Mouse (Mus musculus) G1E (cell line): ENCODE results near the gene Zfp141. TPM values are rescaled to one million over a fixed set of nuclear protein-coding genes. Genes with fewer than 3 reads are reported as not detected.
"Not testable (repeated sequence)": the region's sequence is repeated elsewhere in the genome, so short reads cannot be mapped to it uniquely, and the experiment has no call there.

ENCODE experiments used
- ATAC-seq: 2 replicates; pipeline ENCODE4 v1.8.0; 2016; ENCODE audit warnings: mild to moderate bottlenecking; ENCODE audit not compliant: insufficient number of reproducible peaks, poor library complexity, low FRiP score, severe bottlenecking; ENCODE audit errors: extremely low read depth
- DNase-seq: peaks from one replicate; pipeline ENCODE4 v3.0.0; 2012; ENCODE audit warnings: low spot score
- H3K27me3 ChIP-seq: 2 replicates; pipeline ENCODE4 v1.6.1; 2012; ENCODE audit warnings: mild to moderate bottlenecking, low read length, inconsistent platforms; ENCODE audit not compliant: insufficient read depth
- H3K36me3 ChIP-seq: replicated peaks from 2 replicates; pipeline ENCODE3; 2012; ENCODE audit warnings: mild to moderate bottlenecking, inconsistent platforms
- H3K4me1 ChIP-seq: 2 replicates; pipeline ENCODE4 v1.6.1; 2012; ENCODE audit warnings: low read depth, low read length, inconsistent platforms, mixed read lengths; ENCODE audit not compliant: insufficient read depth
- H3K4me3 ChIP-seq: 2 replicates; pipeline ENCODE4 v1.5.1; 2012; ENCODE audit warnings: low read depth, mild to moderate bottlenecking, inconsistent platforms, low read length, moderate library complexity, mixed read lengths
- H3K9me3 ChIP-seq: replicated peaks from 2 replicates; pipeline ENCODE4 v1.6.1; 2012; ENCODE audit warnings: inconsistent platforms
- CTCF ChIP-seq: IDR thresholded peaks from 2 replicates; pipeline ENCODE4 v1.5.1; 2012; ENCODE audit warnings: low read depth, low read length, inconsistent platforms, mixed read lengths
- GATA1 ChIP-seq: IDR thresholded peaks from 2 replicates; pipeline ENCODE4 v1.6.1; 2012; ENCODE audit warnings: borderline replicate concordance, low read length, inconsistent platforms, mixed read lengths
- GATA2 ChIP-seq: IDR thresholded peaks from 2 replicates; pipeline ENCODE4 v1.6.1; 2012; ENCODE audit warnings: low read depth, low read length, inconsistent platforms, borderline replicate concordance
- POLR2AphosphoS5 ChIP-seq: IDR thresholded peaks from 2 replicates; pipeline ENCODE4 v1.6.1; 2012; ENCODE audit warnings: low read depth, low read length, inconsistent platforms; ENCODE audit not compliant: insufficient replicate concordance
- TAL1 ChIP-seq: conservative IDR thresholded peaks from 2 replicates; pipeline ENCODE4 v1.6.1; 2012; ENCODE audit warnings: low read depth, low read length, inconsistent platforms, mixed read lengths
- polyA plus RNA-seq: library from polyadenylated mRNA; stranded (reverse); fragments of >175 nt; gene quantifications from 2 replicates; pipeline ENCODE4 v1.2.3, GENCODE M21; 2012
- total RNA-seq, 2 experiments: library from RNA; stranded (forward) in 1 of 2; stranded (reverse) in 1 of 2; fragments of 200-1000 nt in 1 of 2; fragments of >200 nt in 1 of 2; fragmentation: Nextera tagmentation in 1 of 2; gene quantifications; 2 replicates each; pipeline ENCODE4 v1.2.3; 2014 to 2017

Zfp141 gene
- 33.8 and 39.0 TPM in 2 replicates for total RNA-seq (2014; fragmentation: Nextera tagmentation)
- total RNA-seq (2017) = 25.9 and 30.8 TPM in 2 replicates
- polyA plus RNA-seq = 2.4 and 3.0 TPM in 2 replicates

DNA sequence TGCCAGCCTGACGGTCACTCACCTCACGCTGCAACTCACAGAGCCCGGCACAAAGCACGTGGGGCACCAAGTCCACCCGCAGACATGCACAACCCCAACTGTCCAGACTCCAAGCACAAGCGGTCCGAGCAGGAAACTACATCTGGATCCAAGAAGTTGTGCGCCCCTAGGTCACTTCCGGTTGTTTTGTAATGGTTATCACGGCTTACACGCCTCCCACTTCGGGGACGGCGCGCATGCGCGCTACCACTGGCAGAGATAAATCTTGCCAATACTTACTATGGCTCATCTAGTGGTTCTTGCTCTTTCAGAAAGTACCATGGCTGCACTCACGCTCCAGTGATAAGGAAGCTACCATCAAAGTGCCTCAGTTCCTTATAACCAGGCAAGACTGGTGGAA is at the start of gene Zfp141:
Gene Zfp141 (minus strand): TSS at position 153 of the 400 bp plus-strand sequence.
- peak within 1 kb of the TSS; percentile 78 for H3K4me3 ChIP-seq
- H3K4me1 ChIP-seq, H3K27me3 ChIP-seq, H3K9me3 ChIP-seq: not testable (repeated sequence)
- DNase-seq = peak; percentile 35
- peaks cover 13% of the 10 kb centered on the region for H3K36me3 ChIP-seq
- ATAC-seq = peak; percentile 94

DNA sequence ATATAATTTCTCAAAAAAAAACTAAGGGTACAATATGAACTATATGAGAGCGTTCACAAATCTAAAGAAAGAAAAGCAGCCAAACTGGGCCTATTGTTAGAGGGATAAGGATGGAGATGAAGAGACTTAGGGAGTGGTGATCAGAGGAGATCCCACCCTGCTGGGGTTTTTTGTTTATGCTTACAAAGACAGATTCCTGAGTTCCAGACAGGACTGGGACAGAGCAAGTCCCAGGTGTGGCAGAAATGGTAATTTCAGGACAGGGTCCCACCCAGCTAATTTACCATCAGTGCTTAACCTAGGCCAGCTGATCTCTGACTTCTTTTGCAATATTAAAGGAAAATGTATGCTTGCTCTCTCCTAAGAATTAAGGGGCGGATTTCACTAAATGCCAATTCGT is 46.2 kb upstream of the Zfp141 start:
- Histone ChIP-seq H3K27me3 (no peaks in the 10 kb centered on the region), H3K4me3 (no peak overlapping the region), H3K9me3 (peaks cover 2% of the 10 kb centered on the region; the same call in 1 of the 2 replicates), H3K4me1 (no peaks in the 10 kb centered on the region), H3K36me3 (no peaks in the 10 kb centered on the region)
- DNase-seq (no peak), ATAC-seq (no peak)
- TF ChIP-seq POLR2AphosphoS5 (no peak), GATA1 (no peak), TAL1 (no peak), CTCF (no peak), GATA2 (no peak)

DNA sequence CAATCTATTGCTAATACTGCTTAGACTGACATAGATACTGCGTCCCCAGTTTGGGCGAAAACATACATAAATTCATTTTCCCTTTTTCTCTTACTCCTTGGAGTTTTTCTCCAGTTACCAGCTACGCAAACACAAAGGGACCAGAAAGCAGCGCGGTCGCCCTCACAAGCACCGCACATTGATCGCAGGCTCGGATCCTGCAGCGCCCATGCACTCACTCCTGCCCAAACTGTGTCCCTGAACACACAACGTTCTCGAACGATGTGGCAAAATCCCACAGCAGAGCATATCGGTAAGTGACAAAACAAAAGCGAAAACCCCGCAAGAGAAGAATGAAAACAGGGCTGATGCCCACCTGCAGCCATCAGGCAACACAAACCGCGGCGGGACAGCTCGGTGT is 354 bp downstream of the Zfp141 start:
- DNase-seq (no peak), ATAC-seq (peak; percentile 17; the same call in 1 of the 2 replicates)
- H3K9me3 ChIP-seq = no peaks in the 10 kb centered on the region
- peak overlapping the region; percentile 78 for H3K4me3 ChIP-seq
- TF ChIP-seq CTCF = no peak
- TF ChIP-seq GATA2 = no peak
- TF ChIP-seq GATA1 = no peak
- TF ChIP-seq POLR2AphosphoS5 = no peak
- TF ChIP-seq TAL1 = no peak
- H3K4me1 ChIP-seq = peaks cover 5% of the 10 kb centered on the region
- no peaks in the 10 kb centered on the region for H3K27me3 ChIP-seq
- H3K36me3 ChIP-seq = peaks cover 15% of the 10 kb centered on the region

DNA sequence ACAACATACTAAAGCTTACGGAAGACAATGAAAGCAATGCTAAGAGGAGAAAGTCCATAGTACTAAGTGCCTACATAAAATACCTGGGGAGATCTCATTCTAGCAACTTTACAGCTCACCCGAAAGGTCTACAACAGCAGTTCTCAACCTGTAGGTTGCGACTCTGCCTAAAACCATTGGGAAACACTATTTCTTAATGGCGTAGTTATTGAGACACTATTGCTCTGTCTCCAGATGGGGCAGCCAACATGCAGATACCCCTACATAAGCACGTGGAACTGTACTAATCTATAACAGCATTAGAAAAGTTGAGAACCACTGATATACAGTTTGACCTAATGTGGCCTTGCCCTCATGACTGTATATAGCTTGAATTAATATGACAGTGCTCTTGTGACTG is 7.3 kb downstream of the Zfp141 start:
- ATAC-seq = no peak
- H3K9me3 ChIP-seq = no peaks in the 10 kb centered on the region
- H3K27me3 ChIP-seq = no peaks in the 10 kb centered on the region
- no peak for DNase-seq
- H3K36me3 ChIP-seq = peaks cover 38% of the 10 kb centered on the region
- 0 out of 2 replicates have a peak, but pooled peaks cover 2% of the 10 kb centered on the region for H3K4me1 ChIP-seq
- H3K4me3 ChIP-seq = no peak overlapping the region
- TF ChIP-seq TAL1 = no peak
- TF ChIP-seq GATA2 = no peak
- no peak for TF ChIP-seq GATA1
- no peak for TF ChIP-seq POLR2AphosphoS5
- no peak for TF ChIP-seq CTCF

DNA sequence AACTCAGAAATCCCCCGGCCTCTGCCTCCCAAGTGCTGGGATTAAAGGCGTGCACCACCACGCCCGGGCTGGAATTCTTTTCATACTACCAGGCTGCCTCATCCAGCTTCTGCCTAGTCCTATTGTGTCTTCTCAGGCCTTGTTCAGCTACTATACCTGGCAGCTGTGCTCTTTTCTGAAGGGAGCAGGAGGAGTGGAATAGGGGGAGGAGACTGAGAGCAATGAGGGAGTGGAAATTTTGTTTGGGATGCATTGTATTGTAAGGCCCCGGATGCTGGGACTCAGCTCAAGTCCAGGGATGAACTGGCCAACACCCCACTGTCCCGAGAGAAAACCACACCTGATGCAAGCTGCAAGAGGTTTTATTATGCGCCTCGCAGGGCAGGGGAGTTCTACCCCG is 8.2 kb downstream of the Zfp141 start:
- H3K36me3 ChIP-seq = peaks cover 36% of the 10 kb centered on the region
- no peak for TF ChIP-seq CTCF
- TF ChIP-seq POLR2AphosphoS5 = no peak
- TF ChIP-seq GATA1 = no peak
- no peak for TF ChIP-seq TAL1
- TF ChIP-seq GATA2 = no peak
- no peaks in the 10 kb centered on the region for H3K4me1 ChIP-seq
- DNase-seq (no peak), ATAC-seq (no peak)
- H3K4me3 ChIP-seq = no peak overlapping the region
- no peaks in the 10 kb centered on the region for H3K9me3 ChIP-seq
- H3K27me3 ChIP-seq = no peaks in the 10 kb centered on the region

DNA sequence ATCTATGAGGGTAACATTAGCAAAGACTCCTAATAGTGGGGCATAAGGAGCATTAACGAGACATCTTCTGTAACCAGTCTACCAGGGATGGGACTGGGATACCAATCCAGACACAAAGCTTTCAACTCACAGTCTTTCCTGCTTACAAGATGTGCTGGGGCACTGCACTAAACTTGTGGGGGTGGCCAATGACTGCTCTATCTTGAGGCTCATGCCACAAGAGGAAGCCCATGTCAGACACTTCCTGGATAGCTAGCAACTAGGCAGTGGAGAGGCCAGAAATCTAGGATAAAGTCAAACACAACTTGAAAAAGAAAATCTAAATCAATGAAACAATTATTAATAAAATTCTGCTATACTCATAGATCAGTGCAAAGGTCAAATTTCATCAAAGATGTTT is 9.3 kb downstream of the Zfp141 start:
- Histone ChIP-seq H3K4me1 (no peaks in the 10 kb centered on the region), H3K9me3 (no peaks in the 10 kb centered on the region), H3K4me3 (no peak overlapping the region), H3K27me3 (no peaks in the 10 kb centered on the region), H3K36me3 (peaks cover 34% of the 10 kb centered on the region)
- ATAC-seq (no peak), DNase-seq (no peak)
- no peak for TF ChIP-seq POLR2AphosphoS5
- no peak for TF ChIP-seq GATA1
- TF ChIP-seq CTCF = no peak
- TF ChIP-seq GATA2 = no peak
- no peak for TF ChIP-seq TAL1

DNA sequence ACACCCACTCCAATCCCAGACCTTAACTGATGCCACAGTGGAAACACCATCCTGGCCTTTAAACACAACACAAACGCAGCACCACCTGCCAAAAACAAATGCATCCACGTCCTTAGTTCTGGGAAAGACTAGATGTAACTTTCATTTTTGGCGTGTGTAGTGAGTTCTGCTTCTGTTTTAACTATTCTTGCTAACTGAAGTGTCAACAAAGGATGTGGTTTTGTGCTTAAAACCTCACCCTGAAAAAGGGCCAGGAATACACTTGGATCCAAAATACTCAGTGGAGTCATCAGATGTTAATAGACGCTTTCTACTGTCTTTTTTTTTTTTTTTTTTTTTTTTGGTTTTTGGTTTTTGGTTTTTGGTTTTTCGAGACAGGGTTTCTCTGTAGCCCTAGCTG is 14.7 kb downstream of the Zfp141 start:
- TF ChIP-seq CTCF (no peak), TAL1 (no peak), POLR2AphosphoS5 (no peak), GATA1 (no peak), GATA2 (no peak)
- Histone ChIP-seq H3K36me3 (peaks cover 41% of the 10 kb centered on the region), H3K4me1 (no peaks in the 10 kb centered on the region), H3K27me3 (no peaks in the 10 kb centered on the region), H3K4me3 (no peak overlapping the region), H3K9me3 (no peaks in the 10 kb centered on the region)
- no peak for DNase-seq
- ATAC-seq = no peak
